Mouse (Mus musculus) stomach, postnatal 0 days (tissue): ENCODE measurements at regions not wholly inside any gene's neighbourhood (a gene's known extent, or its start where the extent isn't known, plus 50 kb on each side); places are given as distances from the start of the nearest gene placed in this dataset.

Experiments
- ATAC-seq: fragments of 200-750 bp; cut with Nextera tagmentation; 2 replicates; pipeline ENCODE4 v1.8.0; 2017; ENCODE audit not compliant: low FRiP score, low TSS enrichment
- DNase-seq: peaks from one replicate; pipeline ENCODE4 v3.0.0-alpha.2; 2016; ENCODE audit warnings: low spot score
- H3K27ac ChIP-seq: fragments of 300-500 bp; sonication (generic); replicated peaks from 2 replicates; pipeline ENCODE4 v1.5.1; 2014; ENCODE audit warnings: mild to moderate bottlenecking, control low read depth
- H3K27me3 ChIP-seq: fragments of 300-500 bp; sonication (generic); 2 replicates; pipeline ENCODE4 v1.6.1; 2014; ENCODE audit warnings: low read length; ENCODE audit not compliant: control insufficient read depth, insufficient read depth
- H3K36me3 ChIP-seq: fragments of 300-500 bp; sonication (generic); 2 replicates; pipeline ENCODE4 v1.6.1; 2014; ENCODE audit warnings: low read length, mixed read lengths; ENCODE audit not compliant: control insufficient read depth, insufficient read depth
- H3K4me1 ChIP-seq: fragments of 300-500 bp; sonication (generic); replicated peaks from 2 replicates; pipeline ENCODE4 v1.6.1; 2014; ENCODE audit warnings: antibody characterized with exemption; ENCODE audit not compliant: control insufficient read depth, insufficient read depth
- H3K4me2 ChIP-seq: fragments of 300-500 bp; sonication (generic); replicated peaks from 2 replicates; pipeline ENCODE4 v1.6.1; 2014; ENCODE audit warnings: low read depth, mild to moderate bottlenecking, control low read depth, moderate library complexity
- H3K4me3 ChIP-seq: fragments of 300-500 bp; sonication (generic); 2 replicates; pipeline ENCODE4 v1.5.1; 2014; ENCODE audit warnings: low read depth, low read length, control low read depth
- H3K9ac ChIP-seq: fragments of 300-500 bp; sonication (generic); 2 replicates; pipeline ENCODE4 v1.6.1; 2014; ENCODE audit warnings: mild to moderate bottlenecking, low read length, control low read depth, mixed read lengths
- H3K9me3 ChIP-seq: fragments of 300-500 bp; sonication (generic); 2 replicates; pipeline ENCODE4 v1.6.1; 2016; ENCODE audit warnings: low read length; ENCODE audit not compliant: control insufficient read depth
- CTCF ChIP-seq: IDR thresholded peaks from 2 replicates; pipeline ENCODE4 v1.5.1; 2016; ENCODE audit warnings: antibody characterized with exemption, low read depth, mild to moderate bottlenecking, moderate library complexity
- EP300 ChIP-seq: optimal IDR thresholded peaks from 2 replicates; pipeline ENCODE3; 2016; ENCODE audit warnings: antibody characterized with exemption
- WGBS: fragments of 180-500 bp; shearing (Covaris S2); extraction: QIAGEN DNeasy Blood & Tissue Kit; methylation state at CpG from one replicate; pipeline ENCODE4 v1.1.7; 2014; 5-methylcytosine and 5-hydroxymethylcytosine counted together

GRCm38 (mm10) chr17:55262638-55263037 is 182.5 kb upstream of the St6gal2 start:
- 84% methylated on average over 2 of the region's 2 CpGs for WGBS
- H3K9me3 ChIP-seq: no peaks in the 10 kb centered on the region
- ATAC-seq (no peak), DNase-seq (no peak)
- no peaks in the 10 kb centered on the region for H3K4me1 ChIP-seq
- no peak overlapping the region for H3K27ac ChIP-seq
- no peak overlapping the region for H3K4me3 ChIP-seq
- no peaks in the 10 kb centered on the region for H3K36me3 ChIP-seq
- no peak overlapping the region for H3K4me2 ChIP-seq
- no peak for TF ChIP-seq EP300
- no peak for TF ChIP-seq CTCF
- H3K27me3 ChIP-seq: no peaks in the 10 kb centered on the region
- H3K9ac ChIP-seq: no peak overlapping the region

- WGBS: 44% methylated on average over 1 of the region's 1 CpGs
- Histone ChIP-seq H3K36me3 (no peaks in the 10 kb centered on the region), H3K9me3 (no peaks in the 10 kb centered on the region), H3K27ac (no peak overlapping the region), H3K9ac (no peak overlapping the region), H3K27me3 (no peaks in the 10 kb centered on the region), H3K4me2 (no peak overlapping the region), H3K4me3 (no peak overlapping the region), H3K4me1 (no peaks in the 10 kb centered on the region)
- DNase-seq (no peak), ATAC-seq (no peak)
- TF ChIP-seq CTCF (no peak), EP300 (no peak)
Measured at GRCm38 (mm10) chr17:55276541-55276940, 168.6 kb upstream of the St6gal2 start.

- Histone ChIP-seq H3K9ac (no peak overlapping the region), H3K4me2 (no peak overlapping the region), H3K27me3 (no peaks in the 10 kb centered on the region), H3K36me3 (no peaks in the 10 kb centered on the region), H3K9me3 (no peaks in the 10 kb centered on the region), H3K27ac (no peak overlapping the region), H3K4me3 (no peak overlapping the region), H3K4me1 (no peaks in the 10 kb centered on the region)
- DNase-seq (no peak), ATAC-seq (no peak)
- TF ChIP-seq CTCF (no peak), EP300 (no peak)
Measured at GRCm38 (mm10) chr17:55281276-55281675, 163.9 kb upstream of the St6gal2 start.

- no peaks in the 10 kb centered on the region for H3K36me3 ChIP-seq
- WGBS: 68% methylated on average over 1 of the region's 1 CpGs
- no peak overlapping the region for H3K27ac ChIP-seq
- H3K4me3 ChIP-seq: no peak overlapping the region
- DNase-seq: no peak
- no peak overlapping the region for H3K4me2 ChIP-seq
- no peak for ATAC-seq
- TF ChIP-seq CTCF (no peak), EP300 (no peak)
- H3K9ac ChIP-seq: no peak overlapping the region
- H3K9me3 ChIP-seq: no peaks in the 10 kb centered on the region
- H3K27me3 ChIP-seq: no peaks in the 10 kb centered on the region
- H3K4me1 ChIP-seq: no peaks in the 10 kb centered on the region
Measured at GRCm38 (mm10) chr17:55288589-55288988, 156.6 kb upstream of the St6gal2 start.

- WGBS: 81% methylated on average over 2 of the region's 2 CpGs
- Histone ChIP-seq H3K27ac (no peak overlapping the region), H3K27me3 (no peaks in the 10 kb centered on the region), H3K4me2 (no peak overlapping the region), H3K9ac (no peak overlapping the region), H3K4me1 (no peaks in the 10 kb centered on the region), H3K9me3 (no peaks in the 10 kb centered on the region), H3K36me3 (no peaks in the 10 kb centered on the region), H3K4me3 (no peak overlapping the region)
- TF ChIP-seq EP300 (no peak), CTCF (no peak)
- DNase-seq (no peak), ATAC-seq (no peak)
Measured at GRCm38 (mm10) chr17:55292656-55293055, 152.5 kb upstream of the St6gal2 start.

GRCm38 (mm10) chr17:55296701-55297100 is 148.5 kb upstream of the St6gal2 start:
- H3K4me3 ChIP-seq: no peak overlapping the region
- 81% methylated on average over 2 of the region's 2 CpGs for WGBS
- no peaks in the 10 kb centered on the region for H3K36me3 ChIP-seq
- TF ChIP-seq EP300: no peak
- TF ChIP-seq CTCF: no peak
- no peak overlapping the region for H3K27ac ChIP-seq
- H3K9ac ChIP-seq: no peak overlapping the region
- no peak overlapping the region for H3K4me2 ChIP-seq
- H3K4me1 ChIP-seq: no peaks in the 10 kb centered on the region
- ATAC-seq (no peak), DNase-seq (no peak)
- no peaks in the 10 kb centered on the region for H3K27me3 ChIP-seq
- H3K9me3 ChIP-seq: no peaks in the 10 kb centered on the region
